Mouse (Mus musculus) heart, postnatal 14 days (tissue): ENCODE results near the gene Chrm1. TPM values are rescaled to one million over a fixed set of nuclear protein-coding genes. Genes with fewer than 3 reads are reported as not detected.

Experiments used
- total RNA-seq, 2 experiments: library from RNA; stranded (reverse); gene quantifications; 2 replicates each; pipeline ENCODE4 v1.2.3; 2021

The Chrm1 gene
- total RNA-seq, 2 experiments from 2014 or later = 0.05 TPM; not detected in 1

Other genes starting within 250 kb of the Chrm1 start
- gene Slc22a8, start 72.5 kb upstream of the Chrm1 start, total RNA-seq = under 1 TPM; 0.05 to 0.17 TPM
- gene Slc22a6, start 45.8 kb upstream of the Chrm1 start, total RNA-seq = not detected
- 10 to 100 TPM; 39.8 to 50.9 TPM for gene Slc3a2, start 59.6 kb downstream of the Chrm1 start, total RNA-seq
- gene Wdr74, start 72.0 kb downstream of the Chrm1 start, total RNA-seq = 10 to 100 TPM; 19.1 to 20.1 TPM
- under 1 TPM in 1 of 2 experiments, not detected in 1; 0.95 TPM for gene 1700092M07Rik, start 76.9 kb downstream of the Chrm1 start, total RNA-seq
- gene Stx5a, start 77.6 kb downstream of the Chrm1 start, total RNA-seq = 10 to 100 TPM; 37.4 to 40.5 TPM
- 10 to 100 TPM; 59.3 to 59.5 TPM for gene Nxf1, start 93.3 kb downstream of the Chrm1 start, total RNA-seq
- gene Tmem223, start 107.2 kb downstream of the Chrm1 start, total RNA-seq = 100 to 1,000 TPM; 110 to 121 TPM
- gene Tmem179b, start 110.7 kb downstream of the Chrm1 start, total RNA-seq = 10 to 100 TPM; 15.7 to 17.9 TPM
- gene Taf6l, start 122.6 kb downstream of the Chrm1 start, total RNA-seq = 1 to 10 TPM; 7.2 to 8.9 TPM
- gene Polr2g, start 134.8 kb downstream of the Chrm1 start, total RNA-seq = 10 to 100 TPM; 53.9 to 63.0 TPM
- 1 to 10 TPM; 1.2 to 2.3 TPM for gene Zbtb3, start 138.8 kb downstream of the Chrm1 start, total RNA-seq
- 10 to 100 TPM; 15.1 to 15.4 TPM for gene Ttc9c, start 155.5 kb downstream of the Chrm1 start, total RNA-seq
- 10 to 100 TPM; 48.5 to 51.1 TPM for gene Hnrnpul2, start 156.2 kb downstream of the Chrm1 start, total RNA-seq
- not detected for gene AC129217.1, start 166.0 kb downstream of the Chrm1 start, total RNA-seq
- 10 to 100 TPM; 21.3 to 28.0 TPM for gene Bscl2, start 173.7 kb downstream of the Chrm1 start, total RNA-seq
- not detected for gene Gng3, start 175.4 kb downstream of the Chrm1 start, total RNA-seq
- 1 to 10 TPM; 3.4 to 5.4 TPM for gene Lrrn4cl, start 187.0 kb downstream of the Chrm1 start, total RNA-seq
- gene Ubxn1, start 207.7 kb downstream of the Chrm1 start, total RNA-seq = 100 to 1,000 TPM; 109 to 116 TPM
- 10 to 100 TPM; 53.3 to 53.8 TPM for gene Uqcc3, start 217.1 kb downstream of the Chrm1 start, total RNA-seq
- gene Lbhd1, start 219.9 kb downstream of the Chrm1 start, total RNA-seq = 1 to 10 TPM; 3.9 to 6.1 TPM
- gene Gm49403, start 220.1 kb downstream of the Chrm1 start, total RNA-seq = not detected
- 10 to 100 TPM; 16.0 to 16.4 TPM for gene 1810009A15Rik, start 225.1 kb downstream of the Chrm1 start, total RNA-seq
- gene Gm49416, start 225.1 kb downstream of the Chrm1 start, total RNA-seq = 1 to 10 TPM in 1 of 2 experiments, not detected in 1; 1.2 TPM
- 10 to 100 TPM; 12.3 to 12.9 TPM for gene Ints5, start 229.2 kb downstream of the Chrm1 start, total RNA-seq
- 10 to 100 TPM; 60.6 to 63.7 TPM for gene Ganab, start 234.3 kb downstream of the Chrm1 start, total RNA-seq